Mouse (Mus musculus): Measurements from ENCODE around the gene Atp2b2. TPM values are rescaled to one million over a fixed set of nuclear protein-coding genes. Genes with fewer than 3 reads are reported as not detected.

Gene Atp2b2
- polyA plus RNA-seq, 1 experiment from 2014 or later = 0.25 TPM

DNA sequence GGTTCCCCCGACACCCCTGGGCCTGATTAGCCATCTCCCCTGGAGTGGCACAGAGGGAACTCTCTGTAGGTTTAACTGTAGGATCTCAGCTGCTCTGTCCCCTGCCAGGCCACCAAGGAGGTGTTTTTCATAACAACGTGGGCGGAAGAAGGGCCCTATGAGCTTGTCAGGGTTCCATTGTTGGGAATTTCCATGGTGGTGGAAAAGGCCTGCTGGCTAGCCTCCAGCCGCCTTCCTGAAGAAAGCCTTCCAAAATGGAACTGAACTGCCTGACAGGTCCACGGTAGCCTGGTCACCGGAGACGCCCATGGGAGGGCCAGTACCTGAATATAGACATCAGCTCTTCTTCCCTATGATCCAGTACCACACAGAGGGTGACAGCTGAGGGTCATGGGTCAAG lies 169.8 kb downstream of the Atp2b2 start:
- Histone ChIP-seq H3K4me1 (replicated peaks) (no peaks in the 10 kb centered on the region), H3K4me3 (replicated peaks) (no peak overlapping the region), H3K9me3 (no peaks in the 10 kb centered on the region), H3K27ac (no peak overlapping the region), H3K9ac (replicated peaks) (no peak overlapping the region), H3K4me2 (no peak overlapping the region), H3K36me3 (no peaks in the 10 kb centered on the region), H3K27me3 (0 out of 2 replicates have a peak, but pooled peaks cover 4% of the 10 kb centered on the region)
- ATAC-seq (ENCODE audit: insufficient number of reproducible peaks, insufficient read depth, low FRiP score, low TSS enrichment, low read depth) = no peak
- WGBS = 79% methylated on average over 7 of the region's 7 CpGs

GRCm38 (mm10) chr6:113870775-113871174 lies 171.6 kb downstream of the Atp2b2 start:
- no peak overlapping the region for H3K9ac ChIP-seq (replicated peaks)
- H3K27ac ChIP-seq = no peak overlapping the region
- H3K36me3 ChIP-seq = no peaks in the 10 kb centered on the region
- no peaks in the 10 kb centered on the region for H3K9me3 ChIP-seq
- no peak for ATAC-seq (ENCODE audit: insufficient number of reproducible peaks, insufficient read depth, low FRiP score, low TSS enrichment, low read depth)
- no peak overlapping the region for H3K4me3 ChIP-seq (replicated peaks)
- H3K4me1 ChIP-seq (replicated peaks) = no peaks in the 10 kb centered on the region
- 83% methylated on average over 9 of the region's 9 CpGs for WGBS
- H3K27me3 ChIP-seq = 0 out of 2 replicates have a peak, but pooled peaks cover 4% of the 10 kb centered on the region
- no peak overlapping the region for H3K4me2 ChIP-seq

DNA sequence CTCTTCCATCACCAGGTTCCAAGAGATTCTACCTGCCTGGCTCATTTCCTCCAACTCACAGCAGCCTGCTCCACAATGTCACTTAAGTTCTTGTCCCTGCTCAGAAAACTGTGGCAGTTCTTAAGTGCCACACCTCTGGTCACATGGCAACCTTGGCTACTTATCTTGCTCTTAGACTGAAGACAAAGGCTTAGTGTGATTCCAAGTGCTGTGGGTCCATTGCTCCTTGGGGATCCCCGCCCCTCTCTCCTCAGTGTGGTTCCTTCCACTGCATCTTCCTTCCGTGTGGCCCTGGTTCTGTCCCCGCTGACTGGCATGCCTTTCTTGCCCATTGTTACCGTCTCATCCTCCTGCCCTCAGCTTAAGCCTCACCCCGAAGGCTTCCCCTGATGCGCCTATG lies 173.9 kb downstream of the Atp2b2 start:
- H3K36me3 ChIP-seq = no peaks in the 10 kb centered on the region
- 84% methylated on average over 6 of the region's 6 CpGs for WGBS
- no peak overlapping the region for H3K4me3 ChIP-seq (replicated peaks)
- H3K9me3 ChIP-seq = no peaks in the 10 kb centered on the region
- H3K9ac ChIP-seq (replicated peaks) = no peak overlapping the region
- no peaks in the 10 kb centered on the region; the same call in 1 of the 2 replicates for H3K27me3 ChIP-seq
- ATAC-seq (ENCODE audit: insufficient number of reproducible peaks, insufficient read depth, low FRiP score, low TSS enrichment, low read depth) = no peak
- no peak overlapping the region for H3K27ac ChIP-seq
- no peak overlapping the region for H3K4me2 ChIP-seq
- H3K4me1 ChIP-seq (replicated peaks) = no peaks in the 10 kb centered on the region

DNA sequence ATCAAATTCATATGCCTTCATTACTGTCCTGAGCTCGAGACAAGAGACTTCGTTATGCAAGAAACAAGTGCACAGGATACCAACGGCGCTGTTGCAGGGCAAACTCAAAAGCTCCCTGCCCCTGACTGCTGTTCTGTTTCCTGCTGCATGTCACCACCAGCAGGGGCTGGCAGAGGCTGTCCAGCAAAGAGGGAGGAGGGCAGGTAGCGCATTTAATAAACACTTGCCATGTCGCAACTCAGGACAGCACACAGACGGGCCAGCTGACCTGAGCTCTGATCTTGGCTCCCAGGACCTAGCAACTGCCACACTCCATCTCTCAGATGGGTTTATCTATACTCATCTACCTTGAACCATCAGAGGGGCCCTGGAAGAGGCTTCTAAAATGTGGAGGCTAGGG lies 176.7 kb downstream of the Atp2b2 start:
- no peak overlapping the region for H3K4me2 ChIP-seq
- H3K36me3 ChIP-seq = no peaks in the 10 kb centered on the region
- no peak overlapping the region for H3K9ac ChIP-seq (replicated peaks)
- no peak overlapping the region for H3K4me3 ChIP-seq (replicated peaks)
- H3K27ac ChIP-seq = no peak overlapping the region
- ATAC-seq (ENCODE audit: insufficient number of reproducible peaks, insufficient read depth, low FRiP score, low TSS enrichment, low read depth) = no peak
- H3K9me3 ChIP-seq = no peaks in the 10 kb centered on the region
- WGBS = 72% methylated on average over 7 of the region's 7 CpGs
- H3K4me1 ChIP-seq (replicated peaks) = no peaks in the 10 kb centered on the region
- no peaks in the 10 kb centered on the region; the same call in 1 of the 2 replicates for H3K27me3 ChIP-seq

DNA sequence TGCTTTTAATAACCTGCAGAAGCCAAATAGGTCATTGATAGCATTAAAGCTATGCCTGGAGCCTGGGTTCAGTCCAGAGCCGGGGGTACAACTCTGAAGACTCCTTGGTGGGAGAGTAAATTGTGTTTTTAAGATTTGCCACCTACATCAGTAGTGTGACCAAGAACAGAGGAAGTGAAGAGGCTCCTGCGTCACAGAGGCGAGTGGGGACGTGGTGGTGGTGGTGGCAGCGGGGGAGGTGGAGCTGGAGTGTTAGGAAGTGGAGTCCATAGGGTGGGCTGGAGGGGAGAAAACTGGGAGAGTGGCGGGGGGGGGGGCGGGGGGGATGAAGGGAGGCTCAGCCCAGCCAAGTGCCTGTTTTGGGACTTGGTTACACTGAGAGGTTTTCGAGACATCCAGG lies 177.6 kb downstream of the Atp2b2 start:
- Histone ChIP-seq H3K4me3 (replicated peaks) (no peak overlapping the region), H3K4me2 (no peak overlapping the region), H3K9me3 (no peaks in the 10 kb centered on the region), H3K9ac (replicated peaks) (no peak overlapping the region), H3K27me3 (no peaks in the 10 kb centered on the region; the same call in 1 of the 2 replicates), H3K36me3 (no peaks in the 10 kb centered on the region), H3K4me1 (replicated peaks) (no peaks in the 10 kb centered on the region), H3K27ac (no peak overlapping the region)
- ATAC-seq (ENCODE audit: insufficient number of reproducible peaks, insufficient read depth, low FRiP score, low TSS enrichment, low read depth) = no peak
- 71% methylated on average over 6 of the region's 8 CpGs for WGBS

GRCm38 (mm10) chr6:113862955-113863354 lies 179.5 kb downstream of the Atp2b2 start:
- 66% methylated on average over 4 of the region's 4 CpGs for WGBS

GRCm38 (mm10) chr6:113861938-113862337 lies 180.5 kb downstream of the Atp2b2 start:
- H3K4me1 ChIP-seq (replicated peaks) = no peaks in the 10 kb centered on the region
- H3K9me3 ChIP-seq = no peaks in the 10 kb centered on the region
- no peak overlapping the region for H3K27ac ChIP-seq
- H3K4me3 ChIP-seq (replicated peaks) = no peak overlapping the region
- no peak for ATAC-seq (ENCODE audit: insufficient number of reproducible peaks, insufficient read depth, low FRiP score, low TSS enrichment, low read depth)
- H3K9ac ChIP-seq (replicated peaks) = no peak overlapping the region
- no peaks in the 10 kb centered on the region; the same call in 1 of the 2 replicates for H3K27me3 ChIP-seq
- H3K4me2 ChIP-seq = no peak overlapping the region
- 67% methylated on average over 3 of the region's 3 CpGs for WGBS
- H3K36me3 ChIP-seq = no peaks in the 10 kb centered on the region

More at GRCm38 (mm10) chr6:113862955-113863354, 179.5 kb downstream of the Atp2b2 start:
- Histone ChIP-seq H3K9me3 (no peaks in the 10 kb centered on the region), H3K27ac (no peak overlapping the region), H3K27me3 (no peaks in the 10 kb centered on the region; the same call in 1 of the 2 replicates), H3K4me1 (replicated peaks) (no peaks in the 10 kb centered on the region), H3K4me2 (no peak overlapping the region), H3K9ac (replicated peaks) (no peak overlapping the region), H3K4me3 (replicated peaks) (no peak overlapping the region), H3K36me3 (no peaks in the 10 kb centered on the region)
- no peak for ATAC-seq (ENCODE audit: insufficient number of reproducible peaks, insufficient read depth, low FRiP score, low TSS enrichment, low read depth)

DNA sequence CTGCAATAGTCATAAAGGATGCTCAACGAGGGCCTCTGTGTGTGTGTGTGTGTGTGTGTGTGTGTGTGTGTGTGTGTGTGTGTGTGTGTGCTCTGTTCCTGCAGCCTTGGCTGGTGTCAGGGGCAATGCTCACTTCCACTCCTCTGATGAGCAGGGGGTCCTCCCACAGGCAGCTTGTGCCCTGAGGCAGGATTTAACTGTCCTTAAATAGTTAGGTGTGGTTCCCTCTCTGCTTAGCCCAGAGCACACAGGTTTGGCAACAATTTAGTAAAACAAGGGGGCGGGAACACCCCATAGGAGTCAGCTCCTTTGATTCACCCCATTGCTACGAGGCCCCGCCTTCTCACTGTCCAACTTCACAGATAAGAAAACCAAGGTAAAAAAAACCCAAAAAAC lies 181.0 kb downstream of the Atp2b2 start:
- ATAC-seq (ENCODE audit: insufficient number of reproducible peaks, insufficient read depth, low FRiP score, low TSS enrichment, low read depth) = no peak
- no peak overlapping the region for H3K4me2 ChIP-seq
- H3K27me3 ChIP-seq = no peaks in the 10 kb centered on the region; the same call in 1 of the 2 replicates
- H3K36me3 ChIP-seq = no peaks in the 10 kb centered on the region
- no peak overlapping the region for H3K9ac ChIP-seq (replicated peaks)
- H3K4me3 ChIP-seq (replicated peaks) = no peak overlapping the region
- H3K4me1 ChIP-seq (replicated peaks) = no peaks in the 10 kb centered on the region
- no peaks in the 10 kb centered on the region for H3K9me3 ChIP-seq
- H3K27ac ChIP-seq = no peak overlapping the region
- 71% methylated on average over 4 of the region's 4 CpGs for WGBS

- Histone ChIP-seq H3K27me3 (no peaks in the 10 kb centered on the region; the same call in 1 of the 2 replicates), H3K4me3 (replicated peaks) (no peak overlapping the region), H3K4me1 (replicated peaks) (no peaks in the 10 kb centered on the region), H3K9me3 (no peaks in the 10 kb centered on the region), H3K9ac (replicated peaks) (no peak overlapping the region), H3K27ac (no peak overlapping the region), H3K4me2 (no peak overlapping the region), H3K36me3 (no peaks in the 10 kb centered on the region)
- 55% methylated on average over 15 of the region's 15 CpGs for WGBS
- no peak for ATAC-seq (ENCODE audit: insufficient number of reproducible peaks, insufficient read depth, low FRiP score, low TSS enrichment, low read depth)
These were observed 181.6 kb downstream of the Atp2b2 start for GRCm38 (mm10) chr6:113860735-113861374.

DNA sequence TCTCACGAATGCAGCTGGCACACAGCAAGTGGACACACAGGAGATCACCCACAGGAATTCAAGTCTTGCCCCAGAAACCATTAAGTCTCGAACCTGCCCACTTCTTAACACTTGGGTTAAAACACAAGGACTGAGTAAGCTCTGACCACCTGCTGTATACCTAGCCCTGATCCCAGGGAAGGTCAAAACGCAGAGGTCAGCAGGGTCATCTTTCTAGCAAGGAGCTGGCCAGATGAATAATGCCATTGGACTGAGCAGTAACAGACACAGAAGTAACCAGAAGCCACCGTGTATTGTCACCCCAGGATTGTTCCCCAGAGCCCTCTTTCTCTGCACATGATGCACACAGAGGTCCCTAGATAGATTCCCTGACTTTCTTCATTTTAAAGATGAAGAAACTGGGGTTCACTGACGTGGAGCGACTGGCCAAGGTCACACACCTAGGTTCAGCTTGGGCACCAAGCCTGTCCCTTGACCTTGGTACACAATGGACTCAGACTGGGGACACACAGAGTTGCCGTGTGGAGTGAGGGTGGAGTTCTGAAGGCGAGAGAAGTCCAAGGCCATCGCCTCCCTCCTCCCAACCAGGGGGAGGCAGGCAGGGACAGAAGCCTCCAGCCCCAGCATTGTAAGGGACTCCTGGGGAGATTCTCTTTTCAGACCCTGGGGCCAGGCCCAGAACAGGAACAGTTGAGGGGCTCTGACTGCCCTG lies 182.2 kb downstream of the Atp2b2 start:
- Histone ChIP-seq H3K36me3 (no peaks in the 10 kb centered on the region), H3K27me3 (no peaks in the 10 kb centered on the region; the same call in 1 of the 2 replicates), H3K4me1 (replicated peaks) (no peaks in the 10 kb centered on the region), H3K9me3 (no peaks in the 10 kb centered on the region), H3K27ac (no peak overlapping the region), H3K4me3 (replicated peaks) (no peak overlapping the region), H3K9ac (replicated peaks) (no peak overlapping the region), H3K4me2 (no peak overlapping the region)
- 75% methylated on average over 9 of the region's 9 CpGs for WGBS
- no peak for ATAC-seq (ENCODE audit: insufficient number of reproducible peaks, insufficient read depth, low FRiP score, low TSS enrichment, low read depth)

DNA sequence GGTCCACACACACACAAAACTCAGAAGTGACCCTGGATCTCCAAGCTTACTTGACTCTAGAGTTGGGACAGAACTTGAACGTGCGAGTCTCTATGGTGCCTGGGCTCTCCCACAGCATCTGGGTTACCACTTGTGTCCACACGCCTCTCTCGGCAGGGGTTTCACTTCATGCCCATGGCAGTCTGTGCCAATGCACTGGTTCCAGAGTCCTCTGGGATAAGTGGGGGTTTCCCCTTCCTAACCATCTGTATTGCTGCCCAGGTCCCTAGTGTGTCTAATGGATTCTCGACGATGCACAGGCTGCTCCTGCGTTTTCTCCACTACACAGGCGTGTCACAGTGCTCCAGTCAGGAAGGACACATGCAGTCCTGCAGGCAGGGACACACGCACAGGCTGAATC lies 184.1 kb downstream of the Atp2b2 start:
- Histone ChIP-seq H3K9me3 (no peaks in the 10 kb centered on the region), H3K27ac (no peak overlapping the region), H3K9ac (replicated peaks) (no peak overlapping the region), H3K27me3 (no peaks in the 10 kb centered on the region), H3K4me2 (no peak overlapping the region), H3K4me3 (replicated peaks) (no peak overlapping the region), H3K4me1 (replicated peaks) (no peaks in the 10 kb centered on the region), H3K36me3 (no peaks in the 10 kb centered on the region)
- 88% methylated on average over 9 of the region's 9 CpGs for WGBS
- no peak for ATAC-seq (ENCODE audit: insufficient number of reproducible peaks, insufficient read depth, low FRiP score, low TSS enrichment, low read depth)

Data from limb, embryonic 12.5 days (tissue).